Mouse (Mus musculus) gastrocnemius, postnatal 36 days (tissue): Measurements from ENCODE around the gene Mapre1. TPM values are rescaled to one million over a fixed set of nuclear protein-coding genes. Genes with fewer than 3 reads are reported as not detected.

Experiments used
- DNase-seq, 2 experiments: peaks; one replicate each; pipeline ENCODE4 v3.0.0; 2022
- intact Hi-C: fragments of 180-260 bp; cut with DNase I; formaldehyde crosslinking; loops from one replicate; pipeline ENCODE4 v1.15.1; 2025
- total RNA-seq, 2 experiments: library from RNA; stranded (reverse); gene quantifications; 2 replicates each; pipeline ENCODE4 v1.2.3; 2021

Mapre1 gene
- total RNA-seq, 2 experiments from 2014 or later, result 34.7 to 35.9 TPM

- intact Hi-C loops, result no loop called here
- no peak for DNase-seq
Measured at GRCm38 (mm10) chr2:153772950-153773349, 31.9 kb downstream of the Mapre1 start.

- intact Hi-C loops, result no loop called here
- DNase-seq, result no peak
Measured at GRCm38 (mm10) chr2:153775472-153775871, 34.4 kb downstream of the Mapre1 start.

- DNase-seq, result peak; percentile 73 to 80
- intact Hi-C loops, result no loop called here
Measured at GRCm38 (mm10) chr2:153778638-153779362, 37.7 kb downstream of the Mapre1 start.

- DNase-seq, result no peak
- intact Hi-C loops, result no loop called here
Measured at GRCm38 (mm10) chr2:153779394-153779981, 38.4 kb downstream of the Mapre1 start, which contains the start of gene Efcab8. Gene Efcab8, plus strand, starts transcription at chr2:153779931.

- no peak for DNase-seq
- intact Hi-C loops, result no loop called here
Measured at GRCm38 (mm10) chr2:153781181-153781580, 40.1 kb downstream of the Mapre1 start.

GRCm38 (mm10) chr2:153784668-153785067, 43.6 kb downstream of the Mapre1 start:
- no peak for DNase-seq
- intact Hi-C loops, result no loop called here

- DNase-seq, result no peak
- intact Hi-C loops, result no loop called here
Measured at GRCm38 (mm10) chr2:153793366-153793765, 52.3 kb downstream of the Mapre1 start.

- DNase-seq, result no peak
- intact Hi-C loops, result no loop called here
Measured at GRCm38 (mm10) chr2:153795090-153795489, 54.0 kb downstream of the Mapre1 start.

GRCm38 (mm10) chr2:153807464-153807863, 66.4 kb downstream of the Mapre1 start:
- peak; percentile 20 to 31 for DNase-seq
- intact Hi-C loops, result loop anchor here (5.0 kb wide), 2 partner anchors 45 to 120 kb away; no protein-coding TSS in a partner anchor

- no peak for DNase-seq
- intact Hi-C loops, result loop anchor here (5.0 kb wide), 2 partner anchors 44 to 119 kb away; no protein-coding TSS in a partner anchor
Measured at GRCm38 (mm10) chr2:153808146-153808545, 67.1 kb downstream of the Mapre1 start.

- no peak for DNase-seq
- intact Hi-C loops, result loop anchor here (5.0 kb wide), 2 partner anchors 43 to 118 kb away; no protein-coding TSS in a partner anchor
Measured at GRCm38 (mm10) chr2:153808841-153809240, 67.8 kb downstream of the Mapre1 start.

- intact Hi-C loops, result loop anchor here (5.0 kb wide), 2 partner anchors 42 to 117 kb away; no protein-coding TSS in a partner anchor
- DNase-seq, result no peak
Measured at GRCm38 (mm10) chr2:153809921-153810320, 68.8 kb downstream of the Mapre1 start.

GRCm38 (mm10) chr2:153822005-153822543, 81.0 kb downstream of the Mapre1 start:
- intact Hi-C loops, result no loop called here
- DNase-seq, result no peak

Other genes starting within 250 kb of the Mapre1 start
- gene 4930404H24Rik, start 248.5 kb upstream of the Mapre1 start, total RNA-seq, result not detected
- 1 to 10 TPM in 1 of 2 experiments, under 1 TPM in 1; 0.94 to 1.0 TPM for gene Nol4l, start 211.3 kb upstream of the Mapre1 start, total RNA-seq
- gene Commd7, start 108.5 kb upstream of the Mapre1 start, total RNA-seq, result 10 to 100 TPM in 1 of 2 experiments, 1 to 10 TPM in 1; 9.9 to 10.3 TPM
- under 1 TPM; 0.35 to 0.56 TPM for gene Dnmt3b, start 91.8 kb upstream of the Mapre1 start, total RNA-seq
- not detected for gene Dnmt3c, start 44.6 kb upstream of the Mapre1 start, total RNA-seq
- not detected for gene Efcab8, start 38.7 kb downstream of the Mapre1 start, total RNA-seq
- gene Sun5, start 129.8 kb downstream of the Mapre1 start, total RNA-seq, result not detected
- not detected for gene Bpifb2, start 133.8 kb downstream of the Mapre1 start, total RNA-seq
- gene Bpifb6, start 159.1 kb downstream of the Mapre1 start, total RNA-seq, result not detected
- not detected for gene Bpifb3, start 177.0 kb downstream of the Mapre1 start, total RNA-seq
- not detected for gene Bpifb4, start 196.9 kb downstream of the Mapre1 start, total RNA-seq
- not detected for gene Bpifa6, start 233.7 kb downstream of the Mapre1 start, total RNA-seq